Mouse (Mus musculus): ENCODE measurements around the gene Map3k9. TPM values are rescaled to one million over a fixed set of nuclear protein-coding genes. Genes with fewer than 3 reads are reported as not detected.

Map3k9 gene
- total RNA-seq, 1 experiment from 2014 or later: 2.3 TPM

DNA sequence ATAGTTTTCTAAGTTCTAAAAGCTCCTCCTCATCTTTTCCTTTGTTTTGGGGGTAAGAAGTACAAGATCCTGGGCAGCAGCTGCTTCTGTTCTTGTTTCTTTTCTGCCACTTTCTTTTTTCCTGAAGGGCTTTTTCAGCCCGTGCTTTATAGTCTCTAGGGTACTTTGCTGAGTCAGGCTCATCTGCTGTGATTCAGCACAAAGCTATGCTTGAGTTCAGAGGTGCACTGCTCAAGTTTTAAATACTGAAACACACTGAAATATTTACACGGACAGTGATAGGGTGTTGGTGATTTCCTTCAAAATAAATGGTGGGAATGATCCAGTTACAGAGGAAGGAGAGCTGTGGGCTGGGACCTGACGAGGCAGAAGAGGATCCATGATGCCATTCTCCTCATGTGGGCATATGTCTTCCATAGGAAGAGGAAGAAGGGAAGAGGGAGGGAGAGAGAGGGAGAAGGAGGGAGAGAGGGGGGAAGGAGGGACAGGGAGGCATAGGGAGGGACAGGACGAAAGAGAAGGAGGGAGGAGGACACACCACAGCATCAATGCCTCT, 32.9 kb downstream of the Map3k9 start:
- ATAC-seq (replicated peaks in 1 of 2; ENCODE audit: insufficient read depth in 1 of 2, low FRiP score in 2 of 2, low TSS enrichment in 1 of 2, low read depth in 1 of 2, poor library complexity in 2 of 2, severe bottlenecking in 2 of 2): peak in 1 of 2 experiments; percentile 41; a peak in 1 of 4 replicates

DNA sequence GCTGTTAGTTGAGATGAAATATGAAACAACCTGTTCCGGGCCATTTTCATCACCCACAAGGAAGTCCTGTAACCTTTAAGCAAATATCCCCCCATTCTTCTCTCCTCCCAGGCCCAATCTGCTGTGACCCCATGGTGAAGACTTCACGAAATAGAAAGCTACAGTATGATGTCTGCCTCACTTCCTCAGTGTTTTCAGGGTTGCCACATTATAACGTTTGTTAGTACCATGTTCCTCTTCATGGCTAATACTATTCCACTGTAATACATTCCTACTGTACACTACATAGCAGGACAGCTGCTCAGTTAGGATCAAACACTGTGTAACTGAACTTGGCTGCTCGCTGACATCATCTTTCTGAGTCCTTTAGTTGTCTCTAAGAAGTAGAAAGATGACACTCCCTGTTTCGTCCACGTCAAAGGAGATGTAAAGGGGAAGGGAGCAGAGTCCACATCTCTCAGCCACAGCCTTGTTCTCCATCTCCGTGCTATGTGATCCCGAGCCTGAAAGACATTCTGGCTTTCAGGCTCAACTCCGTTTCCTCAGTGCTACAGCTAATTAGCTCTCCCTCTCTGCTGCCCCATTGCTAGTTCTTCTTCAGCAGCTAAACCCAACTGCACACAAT, 34.5 kb downstream of the Map3k9 start:
- no peak for ATAC-seq (replicated peaks in 1 of 2; ENCODE audit: insufficient read depth in 1 of 2, low FRiP score in 2 of 2, low TSS enrichment in 1 of 2, low read depth in 1 of 2, poor library complexity in 2 of 2, severe bottlenecking in 2 of 2)

DNA sequence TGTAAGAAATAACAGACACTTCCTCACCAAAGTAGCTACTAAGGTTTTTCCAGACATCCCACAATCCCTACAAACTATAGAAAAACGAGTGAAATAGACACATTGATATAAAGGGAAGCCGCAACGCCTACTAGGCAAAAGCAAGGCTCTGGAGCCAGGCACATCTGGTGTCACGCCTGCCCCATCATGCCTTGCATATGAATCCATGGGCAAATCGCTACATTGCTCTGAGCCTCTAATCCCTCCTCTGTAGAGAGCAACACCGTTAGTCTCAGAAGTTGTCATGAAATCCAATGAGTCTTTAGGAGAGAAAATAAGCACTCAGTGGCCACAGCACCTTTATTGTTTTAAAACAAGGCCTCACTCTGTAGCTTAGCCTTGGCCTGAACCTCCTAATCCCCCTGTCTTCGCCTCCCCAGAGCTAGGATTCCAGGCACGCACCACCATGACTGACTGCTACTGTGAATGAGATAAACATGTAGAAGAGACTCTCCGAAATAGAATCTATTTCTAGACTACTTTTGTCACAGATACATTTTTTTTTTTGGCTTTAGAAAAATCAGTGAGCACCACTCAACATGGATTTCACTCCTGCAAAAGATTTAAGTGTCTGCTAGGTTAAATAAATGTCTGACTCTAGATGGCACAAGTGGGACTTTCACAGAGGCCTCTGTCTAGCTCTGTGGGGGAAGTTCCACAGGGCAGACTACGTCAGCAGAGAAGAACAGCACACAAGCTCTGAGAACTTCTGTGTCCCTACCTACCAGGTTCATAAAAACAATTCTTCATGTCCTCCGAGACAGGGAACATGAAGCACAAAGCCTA, 45.5 kb downstream of the Map3k9 start:
- ATAC-seq (replicated peaks in 1 of 2; ENCODE audit: insufficient read depth in 1 of 2, low FRiP score in 2 of 2, low TSS enrichment in 1 of 2, low read depth in 1 of 2, poor library complexity in 2 of 2, severe bottlenecking in 2 of 2): 0 out of 4 replicates have a peak, but pooled peaks of 1 of the 2 experiments have one; percentile 22

DNA sequence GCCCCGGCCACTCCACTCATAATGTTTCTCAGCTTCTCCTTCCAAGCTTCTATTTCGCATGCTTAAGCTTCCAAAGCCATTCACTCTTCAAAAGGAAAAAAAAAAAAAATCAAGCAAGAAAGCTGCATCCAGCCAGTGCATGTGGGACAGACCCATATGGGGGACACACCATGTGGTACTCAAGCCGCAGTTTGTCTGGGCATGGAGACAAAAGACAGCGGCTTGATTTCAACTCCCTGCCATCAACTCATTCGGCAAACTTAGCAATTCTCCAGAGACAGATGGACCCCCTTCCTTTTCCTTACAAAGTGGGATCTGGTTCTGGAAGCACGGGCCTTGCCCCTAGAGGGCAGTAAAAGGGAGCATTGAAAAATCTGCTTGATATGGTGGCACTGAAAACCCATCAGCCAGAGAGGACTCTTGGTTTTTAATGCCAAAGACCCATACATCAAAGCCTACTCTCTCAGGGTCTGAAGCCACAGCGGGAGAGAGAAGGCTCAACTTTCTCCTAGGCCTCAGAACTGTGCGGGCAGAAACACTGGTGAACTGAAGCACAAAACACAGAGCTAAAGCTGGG, 54.6 kb downstream of the Map3k9 start:
- no peak for ATAC-seq (replicated peaks in 1 of 2; ENCODE audit: insufficient read depth in 1 of 2, low FRiP score in 2 of 2, low TSS enrichment in 1 of 2, low read depth in 1 of 2, poor library complexity in 2 of 2, severe bottlenecking in 2 of 2)

DNA sequence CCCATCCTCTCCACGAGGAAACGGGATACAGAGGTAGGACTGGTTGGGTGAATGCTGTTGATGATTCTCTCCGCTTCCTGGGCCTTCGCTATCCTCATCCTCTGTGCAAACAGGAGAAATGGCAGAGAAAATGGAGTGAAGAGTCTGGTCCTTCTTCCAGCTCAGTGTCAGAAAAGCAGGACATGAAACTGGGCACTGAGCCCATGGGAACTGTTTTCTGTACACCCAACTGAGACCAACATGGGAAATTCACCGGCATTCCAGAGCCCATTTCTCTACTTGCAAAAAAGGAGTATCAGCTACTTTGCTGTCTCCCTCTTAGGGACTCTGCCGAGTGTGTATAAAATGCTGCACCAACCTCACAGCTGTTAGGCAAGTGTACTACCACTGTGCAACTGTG, 56.2 kb downstream of the Map3k9 start:
- no peak for ATAC-seq (replicated peaks in 1 of 2; ENCODE audit: insufficient read depth in 1 of 2, low FRiP score in 2 of 2, low TSS enrichment in 1 of 2, low read depth in 1 of 2, poor library complexity in 2 of 2, severe bottlenecking in 2 of 2)

DNA sequence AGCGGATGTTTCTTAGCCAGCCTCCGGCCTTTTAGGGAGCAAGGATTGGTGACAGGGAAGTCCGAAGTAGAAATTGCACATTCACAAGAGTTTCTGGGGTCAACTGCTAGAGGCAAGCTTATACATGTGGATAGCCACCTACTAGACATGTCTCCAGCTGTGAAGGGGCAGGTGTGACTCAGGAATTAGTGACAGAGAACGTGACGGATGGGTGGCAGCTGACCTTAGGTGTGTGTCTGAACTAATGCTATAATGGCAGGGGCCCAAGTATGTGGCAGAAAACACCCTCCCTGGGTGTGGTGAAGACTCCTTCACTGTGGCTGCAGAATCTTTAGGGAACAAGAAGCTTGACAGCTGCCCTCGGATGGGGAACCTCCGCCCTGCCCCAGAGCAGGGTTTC, 57.6 kb downstream of the Map3k9 start:
- no peak for ATAC-seq (replicated peaks in 1 of 2; ENCODE audit: insufficient read depth in 1 of 2, low FRiP score in 2 of 2, low TSS enrichment in 1 of 2, low read depth in 1 of 2, poor library complexity in 2 of 2, severe bottlenecking in 2 of 2)

DNA sequence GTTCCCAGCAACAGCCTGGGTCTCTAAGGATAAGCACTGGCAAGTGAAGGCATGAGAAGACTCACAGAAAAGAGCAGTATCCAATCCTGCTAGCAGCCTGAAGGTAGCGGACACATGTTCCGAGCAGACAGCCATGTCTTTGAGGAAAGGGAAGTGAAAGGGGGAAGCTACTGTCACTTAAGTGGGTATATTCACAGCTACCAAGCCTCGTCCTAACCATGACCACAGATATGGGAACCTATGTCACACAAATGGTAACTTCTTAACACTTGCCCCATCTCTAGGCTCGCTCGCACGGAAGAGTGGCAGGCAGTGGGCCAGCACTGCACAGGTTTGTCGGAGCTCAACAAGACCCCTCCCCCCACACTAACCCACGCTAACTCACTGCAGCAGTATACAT, 61.3 kb downstream of the Map3k9 start:
- ATAC-seq (replicated peaks in 1 of 2; ENCODE audit: insufficient read depth in 1 of 2, low FRiP score in 2 of 2, low TSS enrichment in 1 of 2, low read depth in 1 of 2, poor library complexity in 2 of 2, severe bottlenecking in 2 of 2): peak; percentile 77 to 88

DNA sequence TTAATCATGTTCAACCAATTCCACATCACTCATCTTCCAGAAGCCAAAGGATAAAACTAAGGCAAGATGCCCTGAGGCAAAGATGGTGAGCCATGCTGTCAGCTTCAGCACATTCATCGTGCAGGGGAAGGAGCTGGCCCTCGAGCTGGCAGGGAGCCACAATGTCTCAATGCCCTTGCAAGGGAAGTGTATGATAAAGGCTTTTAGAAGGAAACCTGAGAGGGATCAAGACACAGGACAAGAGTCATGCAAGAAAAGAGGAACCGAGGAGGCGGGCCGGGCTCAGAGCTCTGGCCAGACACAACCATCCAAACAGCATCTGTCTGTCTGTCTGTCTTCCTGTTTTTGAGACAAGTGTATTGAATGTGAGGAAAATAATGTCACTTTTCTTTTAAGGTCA, 61.8 kb downstream of the Map3k9 start:
- peak; percentile 81 to 85 for ATAC-seq (replicated peaks in 1 of 2; ENCODE audit: insufficient read depth in 1 of 2, low FRiP score in 2 of 2, low TSS enrichment in 1 of 2, low read depth in 1 of 2, poor library complexity in 2 of 2, severe bottlenecking in 2 of 2)

DNA sequence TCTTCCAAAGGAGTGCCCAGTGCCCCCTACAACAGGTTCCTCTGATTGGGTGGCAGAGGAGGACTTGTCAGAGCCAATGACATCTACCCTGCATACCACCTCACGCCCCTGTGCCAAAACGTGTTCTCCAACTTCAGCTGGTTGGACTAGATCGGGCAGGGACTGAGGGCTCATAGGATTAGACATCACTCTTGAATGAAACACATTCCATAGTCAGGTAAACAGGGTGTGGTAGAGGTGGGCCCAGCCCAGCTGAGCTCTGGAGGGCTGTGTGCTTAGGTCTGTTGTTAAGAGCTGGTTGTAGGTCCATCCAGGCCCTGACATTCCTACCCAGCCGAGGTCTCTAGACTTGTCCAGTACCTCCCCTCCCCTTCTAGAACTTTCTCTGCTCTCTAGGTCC, 68.4 kb downstream of the Map3k9 start:
- no peak for ATAC-seq (replicated peaks in 1 of 2; ENCODE audit: insufficient read depth in 1 of 2, low FRiP score in 2 of 2, low TSS enrichment in 1 of 2, low read depth in 1 of 2, poor library complexity in 2 of 2, severe bottlenecking in 2 of 2)

DNA sequence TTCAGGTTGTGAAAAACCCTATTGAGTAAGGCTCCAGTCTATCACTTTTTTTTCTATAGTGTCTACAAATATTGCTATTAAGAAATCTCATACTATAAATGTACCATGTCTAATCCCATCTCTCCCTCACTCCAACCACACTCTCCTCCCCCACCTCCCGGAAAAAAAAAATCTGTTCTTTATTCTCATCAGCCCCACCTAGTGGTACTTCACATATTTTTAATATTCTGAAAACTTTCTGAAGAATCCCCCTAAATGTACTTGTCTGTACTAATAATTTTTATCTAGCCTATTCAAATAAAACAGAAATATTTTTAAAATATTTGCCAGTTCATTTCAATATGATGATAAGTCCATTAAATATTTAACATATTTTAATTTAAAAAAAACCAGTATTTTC, 78.1 kb downstream of the Map3k9 start:
- no peak for ATAC-seq (replicated peaks in 1 of 2; ENCODE audit: insufficient read depth in 1 of 2, low FRiP score in 2 of 2, low TSS enrichment in 1 of 2, low read depth in 1 of 2, poor library complexity in 2 of 2, severe bottlenecking in 2 of 2)

DNA sequence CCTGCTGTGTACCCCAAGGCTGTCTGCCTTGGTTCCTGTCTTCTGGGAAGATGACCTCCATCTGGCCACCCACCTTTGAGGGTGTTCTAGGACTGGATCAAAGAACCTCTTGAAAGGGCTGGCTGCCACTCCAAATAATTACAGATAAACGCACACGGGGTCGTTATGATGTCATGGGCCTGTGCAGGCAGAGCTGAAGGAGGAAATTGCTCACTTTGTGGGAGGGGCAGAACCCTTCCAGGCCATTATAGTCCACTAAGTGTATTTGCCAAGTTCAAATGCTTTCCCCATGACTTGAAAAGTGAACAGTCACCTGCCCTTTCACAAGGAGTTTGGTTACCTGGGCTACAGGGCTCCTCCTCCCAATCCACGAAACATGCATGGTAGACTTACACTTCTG, 83.0 kb downstream of the Map3k9 start:
- no peak for ATAC-seq (replicated peaks in 1 of 2; ENCODE audit: insufficient read depth in 1 of 2, low FRiP score in 2 of 2, low TSS enrichment in 1 of 2, low read depth in 1 of 2, poor library complexity in 2 of 2, severe bottlenecking in 2 of 2)

DNA sequence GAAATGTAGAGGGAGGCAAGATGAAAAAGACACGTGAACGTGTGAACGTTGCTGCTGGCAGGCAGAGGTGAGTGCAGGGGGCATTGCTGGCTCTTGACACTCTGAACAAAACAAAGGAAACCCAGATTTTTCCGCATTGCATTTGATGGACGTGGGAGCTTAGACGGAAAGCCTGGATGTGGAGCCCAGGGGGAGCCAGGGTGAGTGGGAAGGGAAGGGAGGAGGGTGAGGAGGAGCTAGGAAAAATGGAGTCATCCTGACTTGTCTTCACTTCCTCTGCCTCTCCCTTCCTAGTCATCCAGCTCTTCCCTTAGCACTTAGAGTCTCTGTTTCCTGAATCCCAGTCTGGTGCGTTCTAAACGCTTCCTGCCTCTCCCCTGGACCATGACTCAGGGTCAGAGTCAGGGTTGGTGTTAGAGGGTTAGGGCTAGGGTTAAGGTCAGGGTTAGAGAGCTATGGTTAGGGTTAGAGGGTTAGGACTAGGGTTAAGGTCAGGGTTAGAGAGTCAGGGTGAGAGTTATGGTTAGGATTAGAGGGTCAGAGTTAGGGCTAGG, 89.7 kb downstream of the Map3k9 start:
- no peak for ATAC-seq (replicated peaks in 1 of 2; ENCODE audit: insufficient read depth in 1 of 2, low FRiP score in 2 of 2, low TSS enrichment in 1 of 2, low read depth in 1 of 2, poor library complexity in 2 of 2, severe bottlenecking in 2 of 2)

DNA sequence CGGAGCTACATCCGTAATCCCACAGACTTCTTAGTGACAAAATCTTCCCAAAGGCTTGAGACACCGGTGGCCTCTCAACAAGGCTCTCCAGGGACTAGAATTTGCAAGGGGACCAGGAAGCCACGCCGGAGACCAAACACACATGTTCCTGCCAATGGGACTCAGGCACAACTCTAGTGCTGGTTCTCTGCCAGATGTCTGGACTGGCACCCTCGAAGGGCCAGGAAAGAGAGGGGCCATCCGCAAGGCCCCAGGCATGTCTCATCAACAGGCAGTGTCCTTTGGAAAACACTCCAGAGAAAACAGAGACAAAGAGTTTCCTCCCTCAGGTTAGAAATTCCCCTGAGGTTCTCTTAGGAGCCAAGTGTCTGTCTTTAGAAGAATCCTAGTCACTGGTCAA, 90.2 kb downstream of the Map3k9 start:
- ATAC-seq (replicated peaks in 1 of 2; ENCODE audit: insufficient read depth in 1 of 2, low FRiP score in 2 of 2, low TSS enrichment in 1 of 2, low read depth in 1 of 2, poor library complexity in 2 of 2, severe bottlenecking in 2 of 2): no peak

DNA sequence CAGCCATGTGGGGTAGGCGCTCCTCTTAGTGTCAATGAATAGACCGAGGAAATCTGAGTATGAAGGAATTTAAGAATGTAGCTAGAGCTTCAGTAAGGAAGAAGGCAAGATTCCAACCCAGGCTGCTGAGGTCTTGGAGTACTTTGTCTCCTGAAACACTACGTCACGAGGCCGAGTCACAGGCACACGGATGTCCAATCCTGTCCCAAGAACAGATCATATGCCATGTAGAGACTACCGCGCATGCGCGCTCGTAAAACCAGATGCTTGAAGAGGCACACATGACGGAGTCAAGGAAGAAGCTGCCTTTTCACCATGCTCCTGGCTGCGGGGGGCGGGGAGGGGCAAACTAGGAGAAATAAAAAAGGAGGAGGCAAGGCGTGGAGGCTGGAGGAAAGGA, 90.9 kb downstream of the Map3k9 start:
- ATAC-seq (replicated peaks in 1 of 2; ENCODE audit: insufficient read depth in 1 of 2, low FRiP score in 2 of 2, low TSS enrichment in 1 of 2, low read depth in 1 of 2, poor library complexity in 2 of 2, severe bottlenecking in 2 of 2): no peak

DNA sequence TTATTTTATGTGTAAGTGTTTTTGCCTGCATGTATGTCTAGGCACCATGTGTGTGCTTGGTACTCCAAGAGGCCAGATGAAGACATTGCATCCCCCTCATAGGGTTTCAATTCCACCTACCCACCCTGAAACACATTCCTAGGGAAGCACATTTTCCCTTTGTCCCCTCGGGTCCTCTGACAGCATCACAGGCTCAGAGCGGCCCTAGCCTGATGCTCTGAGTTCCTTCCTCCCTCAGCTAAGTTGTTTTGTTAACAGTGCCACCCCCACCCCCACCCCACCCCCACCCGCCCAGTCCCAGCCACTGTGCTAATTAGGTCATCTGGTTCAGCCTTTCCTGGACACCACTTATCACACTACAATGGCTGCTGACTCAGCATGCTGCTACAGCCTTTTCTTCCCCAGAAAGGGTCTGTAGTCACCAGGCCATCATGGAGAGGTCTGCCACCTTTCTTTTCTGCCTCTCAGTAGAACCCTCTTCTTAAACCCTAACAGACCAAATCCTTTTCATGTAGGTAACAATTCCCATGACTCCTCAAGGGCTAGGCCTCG, 91.4 kb downstream of the Map3k9 start:
- ATAC-seq (replicated peaks in 1 of 2; ENCODE audit: insufficient read depth in 1 of 2, low FRiP score in 2 of 2, low TSS enrichment in 1 of 2, low read depth in 1 of 2, poor library complexity in 2 of 2, severe bottlenecking in 2 of 2): no peak

DNA sequence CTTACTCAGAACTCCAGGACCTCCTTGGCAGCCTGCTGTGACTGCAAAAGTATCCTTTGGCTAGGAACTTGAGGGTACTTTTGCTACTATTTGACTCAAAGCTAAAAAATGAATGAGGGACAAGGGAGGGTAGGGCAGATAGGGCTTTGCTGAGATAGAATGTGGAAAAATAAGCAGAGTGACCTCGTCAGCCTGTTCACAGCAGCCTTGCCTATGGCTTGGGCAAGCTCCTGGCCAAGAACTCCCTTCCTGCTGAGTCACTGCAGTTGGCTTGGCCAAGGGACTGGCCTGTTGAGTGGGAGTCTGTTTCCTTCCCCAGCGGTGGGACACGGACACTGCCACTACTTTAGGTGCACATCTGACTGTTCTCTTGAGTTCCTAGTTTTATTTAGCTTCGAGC, 92.4 kb downstream of the Map3k9 start:
- peak; percentile 66 to 75; a peak in 3 of 4 replicates for ATAC-seq (replicated peaks in 1 of 2; ENCODE audit: insufficient read depth in 1 of 2, low FRiP score in 2 of 2, low TSS enrichment in 1 of 2, low read depth in 1 of 2, poor library complexity in 2 of 2, severe bottlenecking in 2 of 2)

DNA sequence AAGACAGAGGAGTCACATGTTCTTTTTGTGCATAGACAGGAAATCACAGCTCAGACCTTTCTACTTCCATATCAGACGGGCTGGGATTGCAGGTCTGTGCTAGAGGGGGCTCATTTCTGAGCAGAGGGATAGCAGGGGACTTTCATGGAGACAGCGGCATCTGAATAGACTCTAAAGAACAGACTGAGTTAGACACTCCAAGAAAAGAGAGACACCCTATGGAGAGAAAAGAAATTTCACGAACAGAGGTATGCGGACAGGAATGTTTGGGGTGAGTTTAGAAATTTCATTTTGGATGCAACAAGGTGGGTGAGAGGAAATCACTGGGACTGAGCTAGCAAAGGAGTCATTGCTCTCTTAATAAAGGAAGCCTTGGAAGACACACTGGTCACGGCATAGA, 93.1 kb downstream of the Map3k9 start:
- no peak for ATAC-seq (replicated peaks in 1 of 2; ENCODE audit: insufficient read depth in 1 of 2, low FRiP score in 2 of 2, low TSS enrichment in 1 of 2, low read depth in 1 of 2, poor library complexity in 2 of 2, severe bottlenecking in 2 of 2)

Data from hematopoietic stem cell, adult 5-6 weeks (primary cell).